Mouse (Mus musculus) forebrain, embryonic 12.5 days (tissue): ENCODE measurements around the gene N4bp2. TPM values are rescaled to one million over a fixed set of nuclear protein-coding genes. Genes with fewer than 3 reads are reported as not detected.

Source experiments
- ATAC-seq: fragments of 200-750 bp; cut with Nextera tagmentation; 2 replicates; pipeline ENCODE4 v1.8.0; 2017; ENCODE audit warnings: moderate TSS enrichment; ENCODE audit not compliant: low FRiP score
- H3K27ac ChIP-seq: fragments of 300-500 bp; sonication (generic); 2 replicates; pipeline ENCODE4 v1.5.1; 2016; ENCODE audit warnings: mild to moderate bottlenecking
- H3K27me3 ChIP-seq: fragments of 300-500 bp; sonication (generic); 2 replicates; pipeline ENCODE4 v1.6.1; 2016; ENCODE audit warnings: mild to moderate bottlenecking
- H3K36me3 ChIP-seq: fragments of 300-500 bp; sonication (generic); replicated peaks from 2 replicates; pipeline ENCODE4 v1.6.1; 2016; ENCODE audit warnings: mild to moderate bottlenecking
- H3K4me1 ChIP-seq: fragments of 300-500 bp; sonication (generic); 2 replicates; pipeline ENCODE4 v1.6.1; 2016
- H3K4me2 ChIP-seq: fragments of 300-500 bp; sonication (generic); 2 replicates; pipeline ENCODE4 v1.6.1; 2016; ENCODE audit warnings: mild to moderate bottlenecking, moderate library complexity
- H3K4me3 ChIP-seq: fragments of 300-500 bp; sonication (generic); replicated peaks from 2 replicates; pipeline ENCODE4 v1.5.1; 2016; ENCODE audit warnings: mild to moderate bottlenecking
- H3K9ac ChIP-seq: fragments of 300-500 bp; sonication (generic); 2 replicates; pipeline ENCODE4 v1.6.1; 2016; ENCODE audit warnings: mild to moderate bottlenecking
- H3K9me3 ChIP-seq: fragments of 300-500 bp; sonication (generic); 2 replicates; pipeline ENCODE4 v1.6.1; 2016
- WGBS: fragments of 180-500 bp; shearing (Covaris S2); methylation state at CpG from one replicate; pipeline ENCODE4 v1.1.7; 2016; 5-methylcytosine and 5-hydroxymethylcytosine counted together
- polyA plus RNA-seq: library from polyadenylated mRNA; unstranded; fragments of >200 nt; fragmentation: Nextera tagmentation; extraction: Ambion mirVana; gene quantifications from 2 replicates; pipeline ENCODE4 v1.2.1, GENCODE M21; 2016

Gene N4bp2
- polyA plus RNA-seq, 1 experiment from 2014 or later = 42.1 TPM

GRCm38 (mm10) chr5:65873212-65873611 is 109.9 kb downstream of the N4bp2 start:
- 93% methylated on average over 4 of the region's 4 CpGs for WGBS
- Histone ChIP-seq H3K9ac (no peak overlapping the region), H3K4me1 (no peaks in the 10 kb centered on the region), H3K4me2 (no peak overlapping the region), H3K27ac (no peak overlapping the region), H3K4me3 (no peak overlapping the region), H3K9me3 (no peaks in the 10 kb centered on the region), H3K36me3 (no peaks in the 10 kb centered on the region), H3K27me3 (no peaks in the 10 kb centered on the region)
- no peak for ATAC-seq

GRCm38 (mm10) chr5:65875269-65875668 is 111.9 kb downstream of the N4bp2 start:
- ATAC-seq = no peak
- Histone ChIP-seq H3K36me3 (no peaks in the 10 kb centered on the region), H3K27ac (no peak overlapping the region), H3K4me1 (no peaks in the 10 kb centered on the region), H3K4me2 (no peak overlapping the region), H3K9me3 (no peaks in the 10 kb centered on the region), H3K4me3 (no peak overlapping the region), H3K27me3 (no peaks in the 10 kb centered on the region; the same call in 1 of the 2 replicates), H3K9ac (no peak overlapping the region)
- 92% methylated on average over 7 of the region's 7 CpGs for WGBS

GRCm38 (mm10) chr5:65878367-65878766 is 115.0 kb downstream of the N4bp2 start:
- Histone ChIP-seq H3K9me3 (no peaks in the 10 kb centered on the region), H3K4me1 (no peaks in the 10 kb centered on the region)

More at GRCm38 (mm10) chr5:65878367-65878766, 115.0 kb downstream of the N4bp2 start:
- Histone ChIP-seq H3K27me3 (no peaks in the 10 kb centered on the region; the same call in 1 of the 2 replicates), H3K36me3 (no peaks in the 10 kb centered on the region), H3K4me2 (no peak overlapping the region), H3K4me3 (no peak overlapping the region), H3K9ac (no peak overlapping the region), H3K27ac (no peak overlapping the region)
- WGBS = 69% methylated on average over 3 of the region's 3 CpGs
- no peak for ATAC-seq

Other genes with a start within 250 kb of the N4bp2 start
- 113 and 118 TPM in 2 replicates for gene Smim14, start 226.3 kb upstream of the N4bp2 start, polyA plus RNA-seq
- gene Ube2k, start 226.3 kb upstream of the N4bp2 start, polyA plus RNA-seq = 185 and 192 TPM in 2 replicates
- gene Pds5a, start 65.2 kb upstream of the N4bp2 start, polyA plus RNA-seq = 130 and 136 TPM in 2 replicates
- gene Rhoh, start 97.7 kb downstream of the N4bp2 start, polyA plus RNA-seq = 0.15 and 0.59 TPM in 2 replicates
- not detected in 2 replicates for gene Chrna9, start 171.4 kb downstream of the N4bp2 start, polyA plus RNA-seq
- 0.13 TPM in 1 of 2 replicates, not detected in the other for gene 9130230L23Rik, start 240.8 kb downstream of the N4bp2 start, polyA plus RNA-seq